ENCODE assay signal across 8 mouse cellular contexts in the genomic region with DNA sequence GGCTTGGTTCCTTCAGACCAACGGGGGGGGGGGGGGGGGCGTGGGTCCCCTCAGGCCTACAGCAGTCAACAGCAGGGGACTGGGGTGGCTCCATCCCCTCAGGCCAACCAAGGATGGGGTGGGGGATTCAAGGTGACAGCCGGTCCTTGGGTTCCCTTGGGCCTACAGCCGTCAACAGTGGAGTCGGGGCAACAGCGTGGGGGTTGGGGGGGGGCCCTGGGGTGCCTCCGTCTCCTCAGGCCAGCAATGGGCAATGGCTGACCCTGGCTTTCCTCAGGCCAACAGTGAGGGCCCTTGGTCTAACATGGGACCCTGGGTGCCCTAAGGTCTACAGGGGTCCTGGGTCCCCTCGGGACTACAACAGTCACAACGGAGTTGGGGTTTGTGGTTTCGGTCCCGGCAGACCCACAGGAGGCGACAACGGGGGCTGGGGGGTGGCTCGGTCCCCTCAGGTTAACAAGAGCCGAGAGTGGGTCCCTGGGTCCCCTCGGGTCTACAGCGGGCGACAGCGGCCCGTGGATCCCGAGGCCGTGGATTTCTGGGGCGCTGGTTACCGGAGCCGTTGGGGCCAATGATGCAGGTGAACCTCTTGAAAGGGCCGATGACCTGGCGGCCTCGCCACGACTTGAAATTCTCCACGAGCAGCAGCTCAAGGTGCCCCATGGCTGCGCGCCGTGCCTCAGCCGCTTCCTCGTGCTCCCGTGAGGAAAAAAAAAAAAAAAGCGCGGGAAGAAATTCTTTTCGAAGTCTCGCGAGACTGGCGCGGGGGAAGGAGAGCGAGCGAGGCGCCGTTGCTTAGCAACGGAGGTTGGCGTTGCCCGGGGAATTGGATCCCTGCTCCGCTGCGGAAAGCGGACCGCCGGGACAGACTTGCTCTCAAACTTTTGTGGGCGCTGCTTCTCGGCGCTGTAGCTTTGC. TPM values are rescaled to one million over a fixed set of nuclear protein-coding genes. Genes with fewer than 3 reads are reported as not detected.
DNase-seq lines count a peak whose midpoint lies in the region; ATAC-seq lines count a peak whose summit lies in the region.

Smc1b (minus strand) TSS at position 690 of the 918 bp plus-strand sequence.
Ribc2 (plus strand) TSS at position 804 of the 918 bp plus-strand sequence.

- peaks cover 9% of the 10 kb centered on the region for H3K9me3 ChIP-seq in embryonic facial prominence, embryonic 10.5 days
- no peaks in the 10 kb centered on the region for H3K9me3 ChIP-seq in limb, embryonic 10.5 days (replicated peaks)
- H3K9me3 ChIP-seq in midbrain, embryonic 14.5 days (ENCODE audit: control insufficient read depth, low read length), result no peaks in the 10 kb centered on the region
- no peaks in the 10 kb centered on the region for H3K9me3 ChIP-seq in stomach, embryonic 16.5 days (replicated peaks; ENCODE audit: control insufficient read depth, low read length)

- peak within 1 kb of the TSS; percentile 61 for H3K4me2 ChIP-seq in midbrain, embryonic 14.5 days (ENCODE audit: low read length)
- peak within 1 kb of the TSS; percentile 58 for H3K4me2 ChIP-seq in stomach, embryonic 16.5 days (ENCODE audit: low read depth, low read length)

- peak within 1 kb of the TSS; percentile 80 for H3K27ac ChIP-seq in embryonic facial prominence, embryonic 10.5 days (replicated peaks)
- peak within 1 kb of the TSS; percentile 82 for H3K27ac ChIP-seq in limb, embryonic 10.5 days
- H3K27ac ChIP-seq in midbrain, embryonic 14.5 days (replicated peaks; ENCODE audit: low read depth, low read length), result no peak within 1 kb of the TSS
- no peak within 1 kb of the TSS for H3K27ac ChIP-seq in stomach, embryonic 16.5 days (ENCODE audit: low read length)

- H3K27me3 ChIP-seq in embryonic facial prominence, embryonic 10.5 days (replicated peaks; ENCODE audit: low read depth, poor library complexity, severe bottlenecking), result peaks cover 30% of the 10 kb centered on the region
- peaks cover 20% of the 10 kb centered on the region for H3K27me3 ChIP-seq in limb, embryonic 10.5 days (ENCODE audit: low read depth, poor library complexity, severe bottlenecking)
- no peaks in the 10 kb centered on the region for H3K27me3 ChIP-seq in midbrain, embryonic 14.5 days (ENCODE audit: control insufficient read depth, insufficient read depth, low read length)
- no peaks in the 10 kb centered on the region for H3K27me3 ChIP-seq in stomach, embryonic 16.5 days (ENCODE audit: control insufficient read depth, insufficient read depth, low read length)

- peak; percentile 88 for DNase-seq in brain, adult 2 months (ENCODE audit: low read depth, low spot score)
- peak; percentile 86 for DNase-seq in embryonic facial prominence, embryonic 10.5 days (ENCODE audit: low spot score)
- peak; percentile 9 for DNase-seq in heart, adult 8-10 months (ENCODE audit: low spot score)
- peak; percentile 28 to 43 for DNase-seq in kidney, adult 8-10 months
- peak; percentile 85 for DNase-seq in limb, embryonic 10.5 days (ENCODE audit: low spot score)
- peak; percentile 96 for DNase-seq in midbrain, embryonic 14.5 days

- H3K4me3 ChIP-seq in embryonic facial prominence, embryonic 10.5 days, result peak within 1 kb of the TSS; percentile 52
- peak within 1 kb of the TSS; percentile 36 for H3K4me3 ChIP-seq in limb, embryonic 10.5 days
- peak within 1 kb of the TSS; percentile 33 for H3K4me3 ChIP-seq in midbrain, embryonic 14.5 days (replicated peaks; ENCODE audit: low read depth, low read length)
- H3K4me3 ChIP-seq in stomach, embryonic 16.5 days (replicated peaks; ENCODE audit: low read length), result peak within 1 kb of the TSS; percentile 33

- H3K9ac ChIP-seq in midbrain, embryonic 14.5 days (replicated peaks; ENCODE audit: low read length), result no peak within 1 kb of the TSS; the same call in 1 of the 2 replicates
- H3K9ac ChIP-seq in stomach, embryonic 16.5 days (ENCODE audit: low read length), result peak within 1 kb of the TSS; percentile 47; the same call in 1 of the 2 replicates

- WGBS in embryonic facial prominence, embryonic 10.5 days, result 31% methylated on average over 57 of the region's 58 CpGs
- 27% methylated on average over 57 of the region's 58 CpGs for WGBS in limb, embryonic 10.5 days
- WGBS in midbrain, embryonic 14.5 days, result 33% methylated on average over 56 of the region's 58 CpGs
- 31% methylated on average over 56 of the region's 58 CpGs for WGBS in stomach, embryonic 16.5 days

- no peaks in the 10 kb centered on the region for H3K36me3 ChIP-seq in embryonic facial prominence, embryonic 10.5 days (replicated peaks)
- no peaks in the 10 kb centered on the region for H3K36me3 ChIP-seq in limb, embryonic 10.5 days
- H3K36me3 ChIP-seq in midbrain, embryonic 14.5 days (ENCODE audit: control insufficient read depth, insufficient read depth, low read length), result no peaks in the 10 kb centered on the region
- H3K36me3 ChIP-seq in stomach, embryonic 16.5 days (ENCODE audit: control insufficient read depth, insufficient read depth, low read length), result no peaks in the 10 kb centered on the region

- peak; percentile 24; the same call in 1 of the 2 replicates for ATAC-seq in midbrain, embryonic 14.5 days (ENCODE audit: low FRiP score, low TSS enrichment)
- ATAC-seq in stomach, embryonic 16.5 days (ENCODE audit: insufficient read depth, low FRiP score), result no peak
- no peak for ATAC-seq in erythroid progenitor cell, adult 5-6 weeks (replicated peaks; ENCODE audit: low FRiP score, poor library complexity, severe bottlenecking)

- H3K4me1 ChIP-seq in embryonic facial prominence, embryonic 10.5 days, result peaks cover 23% of the 10 kb centered on the region
- peaks cover 13% of the 10 kb centered on the region; the same call in 1 of the 2 replicates for H3K4me1 ChIP-seq in limb, embryonic 10.5 days
- H3K4me1 ChIP-seq in midbrain, embryonic 14.5 days (ENCODE audit: control insufficient read depth, insufficient read depth, low read length), result peaks cover 5% of the 10 kb centered on the region
- peaks cover 5% of the 10 kb centered on the region; the same call in 1 of the 2 replicates for H3K4me1 ChIP-seq in stomach, embryonic 16.5 days (ENCODE audit: control insufficient read depth, insufficient read depth, low read length)

RNA-seq across cellular contexts. Expression of gene Smc1b, which starts in this region (rescaled TPM):
- polyA plus RNA-seq in embryonic facial prominence, embryonic 10.5 days (2016; fragmentation: Nextera tagmentation; extraction: Ambion mirVana), result 0.12 and 0.15 TPM in 2 replicates
- not detected for total RNA-seq in heart, adult 8-10 months (2022)
- polyA plus RNA-seq in limb, embryonic 10.5 days (2016; fragmentation: Nextera tagmentation; extraction: Ambion mirVana), result 0.19 and 0.38 TPM in 2 replicates
- polyA plus RNA-seq in midbrain, embryonic 14.5 days (2014; fragmentation: Nextera tagmentation; extraction: Ambion mirVana), result 0.12 and 0.55 TPM in 2 replicates
- 0.12 and 0.17 TPM in 2 replicates for polyA plus RNA-seq in stomach, embryonic 16.5 days (2015; fragmentation: Nextera tagmentation; extraction: Ambion mirVana)
- not detected in 2 replicates for total RNA-seq in erythroid progenitor cell, adult 5-6 weeks (2015; ENCODE audit: low replicate concordance)
- total RNA-seq in erythroid progenitor cell, adult 5-6 weeks (2017; ENCODE audit: low replicate concordance), result not detected in 2 replicates

RNA-seq across cellular contexts. Expression of gene Ribc2, which starts in this region (rescaled TPM):
- 0.43 and 0.70 TPM in 2 replicates for polyA plus RNA-seq in embryonic facial prominence, embryonic 10.5 days (2016; fragmentation: Nextera tagmentation; extraction: Ambion mirVana)
- total RNA-seq in heart, adult 8-10 months (2022), result not detected
- 0.34 and 0.49 TPM in 2 replicates for polyA plus RNA-seq in limb, embryonic 10.5 days (2016; fragmentation: Nextera tagmentation; extraction: Ambion mirVana)
- 0.63 and 1.3 TPM in 2 replicates for polyA plus RNA-seq in midbrain, embryonic 14.5 days (2014; fragmentation: Nextera tagmentation; extraction: Ambion mirVana)
- polyA plus RNA-seq in stomach, embryonic 16.5 days (2015; fragmentation: Nextera tagmentation; extraction: Ambion mirVana), result 0.31 and 0.34 TPM in 2 replicates
- total RNA-seq in erythroid progenitor cell, adult 5-6 weeks (2015; ENCODE audit: low replicate concordance), result not detected in 2 replicates
- total RNA-seq in erythroid progenitor cell, adult 5-6 weeks (2017; ENCODE audit: low replicate concordance), result not detected in 2 replicates

Comparison
In these comparisons a context has a peak if more than half of its experiments do, and no peak if none do; other contexts are left out.
1. Peak in DNase-seq, H3K4me3 ChIP-seq and H3K27ac ChIP-seq in embryonic facial prominence, embryonic 10.5 days; RNA of the genes that start here not detected or under 1 TPM.
2. Peak in DNase-seq in heart, adult 8-10 months; RNA of the genes that start here not detected or under 1 TPM.
3. Peak in DNase-seq, H3K4me3 ChIP-seq and H3K27ac ChIP-seq in limb, embryonic 10.5 days; RNA of the genes that start here not detected or under 1 TPM.
4. DNase-seq: peak in every context shown above with its lines; median percentile 96 in midbrain, embryonic 14.5 days; 88 in brain, adult 2 months; 86 in embryonic facial prominence, embryonic 10.5 days; 85 in limb, embryonic 10.5 days; 36 in kidney, adult 8-10 months; 9 in heart, adult 8-10 months.